Mouse (Mus musculus) megakaryocyte, embryonic 14.5 days (primary cell): ENCODE results near the gene Gm47289. TPM values are rescaled to one million over a fixed set of nuclear protein-coding genes. Genes with fewer than 3 reads are reported as not detected.

Source experiments
- H3K27me3 ChIP-seq: replicated peaks from 2 replicates; pipeline ENCODE3; 2012; ENCODE audit warnings: inconsistent platforms
- H3K36me3 ChIP-seq: replicated peaks from 2 replicates; pipeline ENCODE3; 2012; ENCODE audit warnings: low read length, inconsistent platforms, mixed read lengths
- H3K4me1 ChIP-seq: 2 replicates; pipeline ENCODE4 v1.6.1; 2012; ENCODE audit warnings: inconsistent platforms
- H3K4me3 ChIP-seq: replicated peaks from 2 replicates; pipeline ENCODE3; 2012; ENCODE audit warnings: moderate library complexity, mild to moderate bottlenecking, inconsistent platforms
- H3K9me3 ChIP-seq: 2 replicates; pipeline ENCODE4 v1.6.1; 2012; ENCODE audit warnings: inconsistent platforms
- FLI1 ChIP-seq: IDR thresholded peaks from 2 replicates; pipeline ENCODE4 v1.6.1; 2012; ENCODE audit warnings: low read length, inconsistent platforms, mixed read lengths
- GATA1 ChIP-seq: IDR thresholded peaks from 3 replicates; pipeline ENCODE4 v1.6.1; 2012; ENCODE audit warnings: mixed read lengths, low read length, inconsistent platforms, borderline replicate concordance
- polyA plus RNA-seq: library from polyadenylated mRNA; stranded (reverse); fragments of >175 nt; gene quantifications from 2 replicates; pipeline ENCODE4 v1.2.3, GENCODE M21; 2012; ENCODE audit warnings: low replicate concordance; ENCODE audit not compliant: insufficient read depth

Gm47289 gene
- polyA plus RNA-seq, 1 experiment, result not detected

DNA sequence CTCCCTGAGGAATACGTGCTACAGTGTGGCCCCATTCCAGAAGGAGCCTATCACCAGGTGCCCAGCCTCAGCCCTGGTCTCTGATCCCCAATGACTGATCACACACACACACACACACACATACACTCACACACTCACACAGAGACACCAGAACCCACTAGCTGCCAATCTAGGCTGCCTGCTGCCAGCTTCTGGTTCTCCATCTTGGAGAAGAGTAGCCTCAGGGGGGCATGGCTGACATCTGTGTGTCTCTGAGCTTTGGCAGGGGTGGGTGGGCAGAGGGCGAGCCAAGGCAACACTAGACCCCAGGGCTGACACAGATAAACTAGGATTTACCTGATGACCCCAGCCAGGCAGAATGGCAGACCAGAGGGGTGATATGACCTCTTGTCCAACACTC, 20.1 kb upstream of the Gm47289 start:
- Histone ChIP-seq H3K27me3 (peaks cover 49% of the 10 kb centered on the region), H3K4me3 (no peak overlapping the region), H3K4me1 (peaks cover 10% of the 10 kb centered on the region), H3K36me3 (no peaks in the 10 kb centered on the region), H3K9me3 (peaks cover 5% of the 10 kb centered on the region)
- TF ChIP-seq GATA1 (no peak), FLI1 (no peak)

DNA sequence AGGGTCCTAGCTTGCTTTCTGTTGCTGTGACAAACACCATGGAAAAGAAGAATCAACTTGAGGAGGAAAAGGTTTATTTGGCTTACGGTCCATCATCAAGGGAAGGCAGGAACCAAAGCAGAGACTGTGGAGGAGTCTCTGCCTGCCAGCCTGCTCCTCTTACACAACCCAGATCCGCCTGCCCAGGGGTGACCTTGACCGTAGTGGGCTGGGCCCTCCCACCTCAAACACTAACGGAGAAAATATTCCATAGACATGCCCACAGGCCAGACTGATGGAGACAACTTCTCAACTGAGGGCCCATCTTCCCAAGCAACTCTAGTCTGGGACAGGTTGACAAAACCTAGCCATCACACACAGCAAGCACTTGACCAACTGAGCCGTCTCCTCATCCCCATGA, 16.9 kb upstream of the Gm47289 start:
- Histone ChIP-seq H3K36me3 (no peaks in the 10 kb centered on the region), H3K4me1 (peaks cover 10% of the 10 kb centered on the region), H3K9me3 (no peaks in the 10 kb centered on the region), H3K27me3 (peaks cover 49% of the 10 kb centered on the region), H3K4me3 (no peak overlapping the region)
- no peak for TF ChIP-seq GATA1
- no peak for TF ChIP-seq FLI1

DNA sequence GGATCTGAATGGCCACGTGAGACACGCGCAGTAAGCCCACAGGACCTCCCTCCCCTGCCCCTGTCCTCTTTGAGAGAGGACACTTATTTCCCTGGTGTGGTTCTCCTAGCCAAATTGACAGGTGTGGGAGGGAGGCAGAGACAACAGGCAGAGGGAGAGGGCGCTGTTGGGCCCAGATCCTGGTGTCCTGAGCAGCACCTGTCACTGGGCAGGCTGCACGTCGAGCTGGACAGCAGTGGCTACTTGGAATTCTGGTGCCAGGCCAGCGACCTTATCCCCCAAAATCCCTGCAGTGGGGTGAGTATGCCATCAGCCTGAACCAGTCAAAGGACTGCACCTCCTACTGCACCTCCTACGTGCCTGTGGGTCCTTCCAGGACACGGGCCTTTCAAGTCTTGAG, 15.6 kb upstream of the Gm47289 start:
- no peak for TF ChIP-seq GATA1
- no peak for TF ChIP-seq FLI1
- Histone ChIP-seq H3K4me1 (no peaks in the 10 kb centered on the region; the same call in 1 of the 2 replicates), H3K9me3 (no peaks in the 10 kb centered on the region), H3K36me3 (no peaks in the 10 kb centered on the region), H3K4me3 (no peak overlapping the region), H3K27me3 (peaks cover 40% of the 10 kb centered on the region)

DNA sequence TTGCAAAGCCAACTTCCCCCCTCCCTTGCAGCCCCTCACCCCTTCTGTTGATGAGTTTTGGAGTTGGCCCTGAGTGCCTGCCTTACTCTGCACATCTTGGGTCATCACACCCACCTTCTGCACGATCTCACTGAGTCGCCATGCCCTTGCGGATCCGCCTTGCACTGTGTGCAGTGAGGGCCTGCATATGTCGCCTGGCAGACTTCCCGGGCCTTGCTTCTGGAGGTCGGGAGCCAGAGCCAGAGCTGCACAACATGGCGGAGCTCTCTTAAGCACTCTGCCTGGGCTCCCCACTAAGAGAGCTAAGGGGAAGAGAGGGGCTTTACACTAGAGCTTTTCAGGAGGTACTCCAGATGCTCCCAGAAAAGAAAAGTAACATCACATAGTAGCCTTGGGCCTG, 14.3 kb upstream of the Gm47289 start:
- H3K36me3 ChIP-seq, result no peaks in the 10 kb centered on the region
- TF ChIP-seq FLI1, result no peak
- no peak for TF ChIP-seq GATA1
- H3K9me3 ChIP-seq, result no peaks in the 10 kb centered on the region; the same call in 1 of the 2 replicates
- H3K27me3 ChIP-seq, result peaks cover 27% of the 10 kb centered on the region
- no peak overlapping the region for H3K4me3 ChIP-seq
- no peaks in the 10 kb centered on the region for H3K4me1 ChIP-seq

DNA sequence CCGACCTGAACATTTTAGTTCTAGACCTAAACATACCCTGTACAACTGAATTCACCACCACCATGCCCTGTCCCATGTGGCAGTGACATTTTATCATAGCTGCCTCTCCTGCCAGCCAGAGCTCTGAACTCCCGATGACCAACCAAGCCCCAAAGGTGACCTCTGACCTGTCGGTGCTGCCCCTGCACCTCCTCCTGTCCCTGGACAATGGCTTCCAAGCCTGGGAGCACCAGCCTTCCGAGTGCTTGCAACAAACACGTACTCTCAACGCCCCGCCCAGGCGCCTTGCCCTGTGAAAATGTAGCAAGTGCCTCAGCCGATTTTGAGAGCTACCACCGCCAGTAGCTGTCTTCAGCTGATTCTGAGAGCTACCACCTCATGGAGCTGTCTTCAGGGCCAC, 13.8 kb upstream of the Gm47289 start:
- Histone ChIP-seq H3K36me3 (no peaks in the 10 kb centered on the region), H3K27me3 (peaks cover 24% of the 10 kb centered on the region), H3K4me1 (no peaks in the 10 kb centered on the region), H3K9me3 (no peaks in the 10 kb centered on the region; the same call in 1 of the 2 replicates), H3K4me3 (no peak overlapping the region)
- TF ChIP-seq GATA1 (no peak), FLI1 (no peak)

DNA sequence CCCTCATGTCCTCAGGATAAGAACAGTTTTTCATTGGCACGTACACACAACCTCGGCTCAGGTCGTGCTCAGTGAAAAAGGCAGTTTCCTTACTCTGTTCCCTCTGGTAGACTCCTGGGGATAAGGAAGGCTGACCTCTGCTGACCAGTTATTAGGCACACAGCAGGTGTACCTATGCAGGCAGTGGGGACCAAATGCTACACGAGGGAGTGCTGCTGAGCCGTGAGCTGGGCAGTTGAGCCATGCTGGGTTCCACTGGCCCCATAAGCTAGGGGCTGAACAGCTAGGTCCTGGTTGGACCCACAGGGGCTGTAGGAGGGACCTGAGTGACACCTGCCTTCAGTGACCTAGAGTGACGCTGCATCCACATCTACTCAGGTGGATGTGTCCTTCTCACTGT, 13.3 kb upstream of the Gm47289 start:
- no peak for TF ChIP-seq GATA1
- no peak for TF ChIP-seq FLI1
- no peak overlapping the region for H3K4me3 ChIP-seq
- H3K27me3 ChIP-seq, result peaks cover 25% of the 10 kb centered on the region
- no peaks in the 10 kb centered on the region; the same call in 1 of the 2 replicates for H3K9me3 ChIP-seq
- no peaks in the 10 kb centered on the region for H3K4me1 ChIP-seq
- no peaks in the 10 kb centered on the region for H3K36me3 ChIP-seq

DNA sequence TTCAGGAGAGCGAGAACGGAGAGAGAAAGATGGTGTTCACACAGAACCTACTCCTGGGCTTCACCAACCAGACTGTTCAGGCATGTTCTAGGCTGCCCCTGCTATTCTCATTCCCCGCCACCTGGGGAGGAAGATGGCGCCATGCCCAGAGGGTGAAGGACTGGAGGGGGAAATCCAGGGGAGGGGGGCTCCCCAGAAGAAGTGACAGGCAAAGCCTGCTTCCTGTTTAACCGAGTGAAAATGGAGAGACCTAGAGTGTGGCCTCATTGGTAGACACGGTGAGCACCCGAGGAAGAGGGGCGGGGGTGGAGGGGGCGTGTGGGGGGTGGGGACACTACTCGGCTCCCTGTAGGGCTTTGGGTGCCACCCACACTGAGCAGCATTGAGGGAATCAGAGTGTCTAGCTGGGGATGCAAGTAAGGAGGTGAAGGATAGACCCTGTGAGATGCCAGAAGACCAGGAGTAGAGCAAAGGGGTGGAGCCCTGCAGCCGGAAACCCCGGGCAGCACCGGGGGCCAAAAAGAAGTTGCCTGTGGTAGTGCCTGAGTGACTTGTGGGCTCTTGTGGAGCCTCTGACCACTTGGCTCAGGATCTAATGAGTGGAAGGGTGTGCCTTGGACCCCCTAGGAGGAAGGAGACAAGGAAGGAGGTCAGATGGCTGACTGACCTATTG, 12.7 kb upstream of the Gm47289 start:
- Histone ChIP-seq H3K4me3 (no peak overlapping the region), H3K4me1 (no peaks in the 10 kb centered on the region), H3K36me3 (no peaks in the 10 kb centered on the region), H3K9me3 (no peaks in the 10 kb centered on the region; the same call in 1 of the 2 replicates), H3K27me3 (peaks cover 21% of the 10 kb centered on the region)
- TF ChIP-seq FLI1, result no peak
- no peak for TF ChIP-seq GATA1

DNA sequence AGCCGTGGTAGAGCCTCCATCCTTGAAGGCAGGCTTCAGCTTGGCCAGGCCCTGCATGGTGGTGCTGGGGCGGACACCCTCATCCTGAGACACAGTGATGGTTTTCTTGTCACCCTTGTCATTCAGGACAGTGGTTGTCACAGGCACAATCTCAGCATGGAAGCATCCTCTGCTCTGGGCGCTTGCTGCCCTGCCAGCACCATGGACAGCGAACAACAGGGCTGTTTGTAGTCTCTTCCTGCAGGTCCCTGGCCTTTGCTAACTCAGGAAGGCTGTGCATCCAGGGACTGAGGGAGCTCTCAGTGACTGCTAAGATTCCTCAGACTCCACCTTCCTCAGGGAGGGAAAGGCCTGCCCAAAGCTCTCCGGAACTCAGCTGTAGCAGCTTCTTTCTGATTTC, 9.4 kb upstream of the Gm47289 start:
- H3K36me3 ChIP-seq, result no peaks in the 10 kb centered on the region
- no peak overlapping the region for H3K4me3 ChIP-seq
- H3K4me1 ChIP-seq, result no peaks in the 10 kb centered on the region
- TF ChIP-seq FLI1 (no peak), GATA1 (no peak)
- no peaks in the 10 kb centered on the region; the same call in 1 of the 2 replicates for H3K9me3 ChIP-seq
- H3K27me3 ChIP-seq, result peaks cover 39% of the 10 kb centered on the region

DNA sequence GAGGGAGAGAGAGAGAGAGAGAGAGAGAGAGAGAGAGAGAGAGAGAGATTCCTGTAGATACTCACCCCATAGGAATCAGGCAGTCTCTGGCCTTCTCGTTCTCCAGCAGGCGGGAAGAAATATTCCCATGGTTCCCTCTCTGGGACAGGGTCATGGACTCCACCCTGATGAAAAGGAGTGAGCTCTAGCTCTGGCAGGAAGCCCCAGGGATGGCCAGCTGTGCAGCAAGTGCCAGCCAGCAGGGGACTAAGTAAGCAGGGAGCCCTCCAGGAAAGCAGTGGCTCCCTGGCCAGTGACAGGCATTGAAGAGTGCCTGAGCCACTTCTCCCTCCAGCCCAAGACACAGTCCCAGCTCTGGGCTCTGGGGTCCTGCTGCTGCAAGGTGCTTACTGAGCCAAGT, 7.2 kb upstream of the Gm47289 start:
- no peaks in the 10 kb centered on the region; the same call in 1 of the 2 replicates for H3K9me3 ChIP-seq
- H3K27me3 ChIP-seq, result peaks cover 51% of the 10 kb centered on the region
- H3K4me1 ChIP-seq, result peaks cover 10% of the 10 kb centered on the region
- no peak for TF ChIP-seq GATA1
- no peak for TF ChIP-seq FLI1
- H3K36me3 ChIP-seq, result no peaks in the 10 kb centered on the region
- no peak overlapping the region for H3K4me3 ChIP-seq

DNA sequence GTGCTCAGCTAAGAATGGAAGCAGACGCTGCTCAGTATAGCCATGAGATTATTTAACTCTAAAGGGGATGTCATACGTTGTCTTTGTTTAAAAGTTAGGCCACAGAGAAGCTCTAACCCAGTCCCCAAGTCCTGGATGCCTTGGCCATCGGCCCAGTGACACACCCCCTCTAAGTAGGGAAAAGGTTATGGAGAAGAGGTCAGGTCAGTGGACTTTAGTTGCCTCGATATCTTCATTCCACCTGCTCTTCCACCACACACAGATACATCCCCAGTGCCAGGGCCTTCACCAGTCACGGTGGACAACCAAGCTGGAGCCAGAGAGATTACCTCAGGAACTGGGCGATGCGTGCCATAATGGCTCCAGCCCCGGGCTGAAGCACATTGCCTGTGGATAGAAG, 3.5 kb upstream of the Gm47289 start:
- peaks cover 79% of the 10 kb centered on the region for H3K27me3 ChIP-seq
- H3K9me3 ChIP-seq, result no peaks in the 10 kb centered on the region
- H3K4me1 ChIP-seq, result peaks cover 13% of the 10 kb centered on the region
- H3K4me3 ChIP-seq, result no peak overlapping the region
- TF ChIP-seq FLI1, result no peak
- TF ChIP-seq GATA1, result no peak
- no peaks in the 10 kb centered on the region for H3K36me3 ChIP-seq
